Mouse (Mus musculus) ES-Bruce4 (cell line): Measurements from ENCODE around the gene Pdxp.

ENCODE experiments used
- EP300 ChIP-seq: IDR thresholded peaks from 2 replicates; pipeline ENCODE4 v1.6.1; 2011; ENCODE audit warnings: low read depth, low read length; ENCODE audit not compliant: insufficient read depth
- POLR2A ChIP-seq: IDR thresholded peaks from one replicate; pipeline ENCODE4 v1.8.1; 2011; ENCODE audit warnings: low read length; ENCODE audit not compliant: insufficient read depth

DNA sequence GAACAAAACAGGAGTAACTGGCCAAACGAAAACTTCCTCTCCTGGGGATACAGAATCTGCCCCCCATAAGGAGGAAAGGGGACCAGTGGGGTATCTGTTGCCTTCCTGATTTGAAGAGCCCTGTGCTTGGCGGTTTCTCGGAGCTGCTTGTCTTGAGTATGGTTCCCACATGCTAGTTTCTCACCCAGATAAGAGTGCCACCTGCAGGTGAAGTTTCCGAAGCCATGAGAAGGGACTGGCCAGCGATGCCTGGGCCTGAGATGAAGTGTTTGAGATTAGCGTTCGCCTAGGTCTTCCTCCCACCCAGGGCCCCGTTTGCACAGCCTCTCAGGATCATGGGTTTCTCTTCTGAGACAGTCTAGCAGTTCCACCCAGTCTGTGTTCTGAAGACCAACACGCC is 1.7 kb upstream of the Pdxp start:
- TF ChIP-seq POLR2A (no peak), EP300 (no peak)
